Mouse (Mus musculus) hindbrain, embryonic 14.5 days (tissue): Measurements from ENCODE around the gene Tmem203. TPM values are rescaled to one million over a fixed set of nuclear protein-coding genes. Genes with fewer than 3 reads are reported as not detected.
A peak's percentile ranks its signal among the peaks of the same experiment; 100 is the strongest.

Source experiments
- ATAC-seq: fragments of 200-750 bp; cut with Nextera tagmentation; 2 replicates; pipeline ENCODE4 v1.8.0; 2017; ENCODE audit warnings: moderate number of reproducible peaks, mild to moderate bottlenecking, moderate TSS enrichment, moderate library complexity; ENCODE audit not compliant: low FRiP score
- DNase-seq: peaks from one replicate; pipeline ENCODE4 v3.0.0-alpha.2; 2015; ENCODE audit warnings: low spot score
- H3K27ac ChIP-seq: fragments of 300-500 bp; sonication (generic); 2 replicates; pipeline ENCODE4 v1.5.1; 2014; ENCODE audit warnings: mild to moderate bottlenecking, moderate library complexity
- H3K27me3 ChIP-seq: fragments of 300-500 bp; sonication (generic); 2 replicates; pipeline ENCODE4 v1.6.1; 2014; ENCODE audit warnings: mild to moderate bottlenecking, low read length, mixed read lengths; ENCODE audit not compliant: control insufficient read depth, insufficient read depth
- H3K36me3 ChIP-seq: fragments of 300-500 bp; sonication (generic); replicated peaks from 2 replicates; pipeline ENCODE4 v1.6.1; 2014; ENCODE audit not compliant: control insufficient read depth, insufficient read depth
- H3K4me1 ChIP-seq: fragments of 300-500 bp; sonication (generic); replicated peaks from 2 replicates; pipeline ENCODE4 v1.6.1; 2014; ENCODE audit warnings: antibody characterized with exemption, low read length, mixed read lengths; ENCODE audit not compliant: control insufficient read depth, insufficient read depth
- H3K4me2 ChIP-seq: fragments of 300-500 bp; sonication (generic); replicated peaks from 2 replicates; pipeline ENCODE4 v1.6.1; 2014; ENCODE audit warnings: mild to moderate bottlenecking, moderate library complexity
- H3K4me3 ChIP-seq: fragments of 300-500 bp; sonication (generic); replicated peaks from 2 replicates; pipeline ENCODE4 v1.5.1; 2014; ENCODE audit warnings: mild to moderate bottlenecking, low read length
- H3K9ac ChIP-seq: fragments of 300-500 bp; sonication (generic); 2 replicates; pipeline ENCODE4 v1.6.1; 2014
- H3K9me3 ChIP-seq: fragments of 300-500 bp; sonication (generic); 2 replicates; pipeline ENCODE4 v1.6.1; 2016; ENCODE audit warnings: low read length; ENCODE audit not compliant: control insufficient read depth
- WGBS: fragments of 180-500 bp; shearing (Covaris S2); extraction: QIAGEN DNeasy Blood & Tissue Kit; methylation state at CpG from one replicate; pipeline ENCODE4 v1.1.7; 2014; 5-methylcytosine and 5-hydroxymethylcytosine counted together
- polyA plus RNA-seq: library from polyadenylated mRNA; unstranded; fragments of >200 nt; fragmentation: Nextera tagmentation; extraction: Ambion mirVana; gene quantifications from 2 replicates; pipeline ENCODE4 v1.2.1, GENCODE M21; 2014

Tmem203 gene
- polyA plus RNA-seq, 1 experiment from 2014 or later, result 12.5 TPM

GRCm38 (mm10) chr2:25290816-25291130 is 35.5 kb downstream of the Tmem203 start:
- ATAC-seq (no peak), DNase-seq (no peak)
- peak overlapping the region; percentile 44; the same call in 1 of the 2 replicates for H3K9ac ChIP-seq
- peaks cover 21% of the 10 kb centered on the region for H3K4me1 ChIP-seq
- H3K4me2 ChIP-seq, result peak overlapping the region; percentile 56
- H3K27me3 ChIP-seq, result peaks cover 66% of the 10 kb centered on the region
- 2% methylated on average over 18 of the region's 18 CpGs for WGBS
- peaks cover 24% of the 10 kb centered on the region for H3K36me3 ChIP-seq
- peak overlapping the region; percentile 26 for H3K4me3 ChIP-seq
- H3K27ac ChIP-seq, result no peak overlapping the region
- no peaks in the 10 kb centered on the region for H3K9me3 ChIP-seq

- peak overlapping the region; percentile 44; the same call in 1 of the 2 replicates for H3K9ac ChIP-seq
- no peak for DNase-seq
- peaks cover 21% of the 10 kb centered on the region for H3K4me1 ChIP-seq
- ATAC-seq, result 0 out of 2 replicates have a peak, but pooled peaks have one; percentile 5
- H3K9me3 ChIP-seq, result no peaks in the 10 kb centered on the region
- peak overlapping the region; percentile 26 for H3K4me3 ChIP-seq
- H3K27me3 ChIP-seq, result peaks cover 70% of the 10 kb centered on the region
- H3K36me3 ChIP-seq, result peaks cover 23% of the 10 kb centered on the region
- no peak overlapping the region for H3K27ac ChIP-seq
- H3K4me2 ChIP-seq, result peak overlapping the region; percentile 56
- WGBS, result 7% methylated on average over 29 of the region's 32 CpGs
Observed at GRCm38 (mm10) chr2:25291184-25292053, 36.2 kb downstream of the Tmem203 start.

DNA sequence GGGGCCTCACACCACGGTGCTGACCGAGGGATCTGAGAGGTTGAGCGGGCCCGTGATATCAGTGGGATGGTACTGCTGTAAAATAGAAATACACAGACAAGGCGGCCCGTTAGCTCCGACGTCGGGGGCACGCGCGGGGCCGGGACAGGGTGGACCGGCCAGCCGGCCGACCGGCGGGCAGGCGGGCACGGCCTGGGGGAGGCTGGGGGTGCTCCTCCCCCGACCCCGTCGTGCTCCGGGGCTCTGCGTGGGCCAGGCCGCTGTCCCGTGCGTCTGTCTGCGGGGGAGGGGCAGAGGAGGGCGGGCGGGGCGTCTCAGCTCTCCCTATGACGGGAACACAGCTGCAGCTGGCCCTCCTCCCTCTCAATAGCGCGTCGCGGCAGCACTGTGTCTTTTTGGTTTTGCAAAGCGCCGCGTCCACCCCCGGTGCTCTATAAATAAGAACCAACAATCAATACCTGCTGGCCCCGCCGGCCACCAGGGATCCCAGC is 36.9 kb downstream of the Tmem203 start:
- ATAC-seq, result peak; percentile 1; the same call in 1 of the 2 replicates
- H3K27me3 ChIP-seq, result peaks cover 72% of the 10 kb centered on the region
- peaks cover 21% of the 10 kb centered on the region for H3K4me1 ChIP-seq
- whole genome bisulfite sequencing, result 3% methylated on average over 41 of the region's 43 CpGs
- H3K9ac ChIP-seq, result no peak overlapping the region; the same call in 1 of the 2 replicates
- H3K4me2 ChIP-seq, result peak overlapping the region; percentile 39
- peaks cover 27% of the 10 kb centered on the region; the same call in 1 of the 2 replicates for H3K36me3 ChIP-seq
- H3K4me3 ChIP-seq, result peak overlapping the region; percentile 19
- no peak for DNase-seq
- H3K9me3 ChIP-seq, result no peaks in the 10 kb centered on the region
- H3K27ac ChIP-seq, result no peak overlapping the region

DNA sequence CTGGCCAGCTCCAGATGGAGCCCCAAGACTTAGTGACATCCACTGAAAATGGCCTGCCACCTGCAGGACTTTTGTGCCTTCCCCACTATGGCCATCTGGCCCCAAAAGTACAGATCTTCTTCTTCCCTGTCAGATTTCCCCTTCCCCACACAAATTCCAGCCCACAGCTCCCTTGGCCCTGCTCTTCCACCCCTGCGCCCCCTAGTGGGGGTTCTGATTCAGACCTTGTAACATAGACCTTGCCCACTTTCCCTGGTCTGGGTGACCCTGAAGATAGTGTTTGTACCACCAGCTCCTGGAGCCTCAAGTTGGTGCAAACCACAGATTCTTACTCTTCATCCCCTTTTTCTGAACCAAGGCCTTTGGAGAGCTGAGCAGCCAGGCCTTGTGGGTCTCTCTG is 37.6 kb downstream of the Tmem203 start:
- Histone ChIP-seq H3K4me1 (peaks cover 21% of the 10 kb centered on the region), H3K4me2 (no peak overlapping the region)
- 6% methylated on average over 1 of the region's 1 CpGs for WGBS

GRCm38 (mm10) chr2:25293706-25294105 is 38.5 kb downstream of the Tmem203 start:
- ATAC-seq (no peak), DNase-seq (no peak)
- no peak overlapping the region for H3K4me2 ChIP-seq
- peaks cover 21% of the 10 kb centered on the region for H3K4me1 ChIP-seq
- no peak overlapping the region for H3K27ac ChIP-seq
- no peaks in the 10 kb centered on the region for H3K9me3 ChIP-seq
- H3K27me3 ChIP-seq, result peaks cover 75% of the 10 kb centered on the region
- H3K4me3 ChIP-seq, result no peak overlapping the region
- no peak overlapping the region for H3K9ac ChIP-seq
- peaks cover 31% of the 10 kb centered on the region for H3K36me3 ChIP-seq
- 71% methylated on average over 9 of the region's 9 CpGs for WGBS

More for the DNA sequence above, 37.6 kb downstream of the Tmem203 start:
- Histone ChIP-seq H3K27ac (no peak overlapping the region), H3K36me3 (peaks cover 31% of the 10 kb centered on the region), H3K27me3 (peaks cover 78% of the 10 kb centered on the region), H3K9me3 (no peaks in the 10 kb centered on the region), H3K9ac (no peak overlapping the region), H3K4me3 (0 out of 2 replicates have a peak overlapping the region, but pooled peaks have one; percentile 19)
- ATAC-seq (no peak), DNase-seq (peak; percentile 69)

- Histone ChIP-seq H3K27me3 (peaks cover 41% of the 10 kb centered on the region), H3K4me1 (no peaks in the 10 kb centered on the region; the same call in 1 of the 2 replicates), H3K27ac (no peak overlapping the region), H3K9ac (no peak overlapping the region), H3K36me3 (peaks cover 36% of the 10 kb centered on the region), H3K9me3 (no peaks in the 10 kb centered on the region), H3K4me2 (no peak overlapping the region), H3K4me3 (no peak overlapping the region)
- 81% methylated on average over 8 of the region's 8 CpGs for WGBS
- DNase-seq (no peak), ATAC-seq (no peak)
Observed at GRCm38 (mm10) chr2:25297093-25297492, 41.9 kb downstream of the Tmem203 start.

DNA sequence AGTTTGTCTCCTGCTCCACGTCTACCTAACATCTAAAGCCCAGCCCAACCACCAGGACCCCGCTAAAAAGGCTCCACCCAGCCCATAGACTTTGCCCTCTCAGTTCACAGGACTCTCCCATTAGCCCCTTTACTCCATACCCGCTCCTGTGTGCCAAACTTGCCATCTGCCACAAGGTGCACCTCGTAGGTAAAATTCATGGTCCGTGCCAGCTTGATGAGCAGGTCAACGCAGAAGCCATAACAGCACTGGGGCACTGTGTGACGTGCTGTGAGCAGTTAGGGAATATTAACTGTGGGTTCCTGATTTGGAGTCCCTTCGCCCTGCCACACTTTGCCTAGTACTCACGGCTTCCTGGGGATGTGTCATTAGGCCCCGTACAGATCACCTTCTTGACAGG is 42.8 kb downstream of the Tmem203 start:
- 86% methylated on average over 10 of the region's 10 CpGs for WGBS
- Histone ChIP-seq H3K27me3 (peaks cover 36% of the 10 kb centered on the region), H3K9me3 (no peaks in the 10 kb centered on the region), H3K27ac (no peak overlapping the region), H3K9ac (no peak overlapping the region), H3K4me1 (no peaks in the 10 kb centered on the region), H3K4me2 (no peak overlapping the region), H3K36me3 (peaks cover 36% of the 10 kb centered on the region), H3K4me3 (no peak overlapping the region)
- no peak for DNase-seq
- ATAC-seq, result no peak

DNA sequence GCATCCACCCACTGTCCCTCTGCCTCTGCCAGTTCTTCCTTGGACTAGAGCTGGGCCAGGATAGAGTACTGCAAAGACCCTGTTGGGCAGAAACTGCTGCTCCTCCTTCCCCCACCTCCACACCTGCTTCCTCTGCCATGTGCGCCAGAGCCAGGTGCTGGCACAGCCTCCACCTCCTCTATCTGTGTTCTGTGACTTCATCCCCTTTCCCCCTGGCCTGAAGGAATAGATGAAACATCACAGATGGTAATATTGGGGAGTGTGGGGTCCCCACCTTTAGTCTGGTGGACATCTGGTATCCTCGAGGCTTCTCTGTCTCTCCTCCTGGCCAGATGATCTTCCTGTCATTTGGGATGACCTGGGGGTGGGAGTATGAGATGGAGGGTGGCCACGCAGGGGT is 48.2 kb downstream of the Tmem203 start:
- Histone ChIP-seq H3K36me3 (peaks cover 28% of the 10 kb centered on the region), H3K9ac (no peak overlapping the region), H3K9me3 (no peaks in the 10 kb centered on the region), H3K4me2 (no peak overlapping the region), H3K4me3 (no peak overlapping the region), H3K27ac (no peak overlapping the region), H3K27me3 (peaks cover 37% of the 10 kb centered on the region), H3K4me1 (peaks cover 7% of the 10 kb centered on the region)
- WGBS, result 78% methylated on average over 3 of the region's 3 CpGs
- DNase-seq, result no peak
- no peak for ATAC-seq

DNA sequence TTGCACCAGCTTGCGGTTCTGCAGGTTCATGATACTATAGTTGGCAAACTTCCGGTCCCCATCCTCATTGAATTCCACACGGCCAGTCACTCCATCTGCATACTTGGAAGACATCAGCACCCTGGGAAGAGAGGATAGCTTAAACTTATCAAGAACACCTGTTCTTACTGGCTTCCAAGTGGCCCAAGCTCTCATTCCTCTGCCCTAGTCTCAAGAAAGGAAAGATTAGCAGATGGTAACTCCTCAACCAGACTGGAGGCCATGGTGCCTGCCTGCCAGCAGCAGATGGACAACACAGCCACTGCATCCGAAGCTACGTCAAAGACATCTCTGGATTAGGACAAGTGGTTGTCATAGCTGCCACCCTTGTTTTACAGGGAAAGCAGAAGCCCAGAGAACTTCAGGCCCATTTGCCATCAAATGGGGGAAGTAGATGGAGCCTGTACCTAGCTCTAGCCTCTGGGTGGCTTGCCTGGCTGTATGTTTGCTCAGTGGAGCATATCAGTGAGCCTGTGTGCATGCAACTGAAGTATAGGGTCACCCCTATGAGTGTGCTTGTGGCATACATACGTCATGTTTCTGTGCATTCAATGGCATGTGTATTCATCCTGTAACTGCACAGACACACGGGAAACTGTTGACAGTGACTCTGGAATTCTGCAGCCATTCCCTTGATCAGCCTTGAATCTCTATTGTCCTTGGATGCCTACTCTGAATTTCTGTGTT is 48.9 kb downstream of the Tmem203 start:
- peaks cover 7% of the 10 kb centered on the region for H3K4me1 ChIP-seq
- H3K27me3 ChIP-seq, result peaks cover 43% of the 10 kb centered on the region
- H3K9me3 ChIP-seq, result no peaks in the 10 kb centered on the region
- H3K4me2 ChIP-seq, result peak overlapping the region; percentile 59
- H3K27ac ChIP-seq, result no peak overlapping the region
- 69% methylated on average over 7 of the region's 7 CpGs for WGBS
- peak overlapping the region; percentile 34 for H3K4me3 ChIP-seq
- no peak for ATAC-seq
- DNase-seq, result no peak
- H3K9ac ChIP-seq, result no peak overlapping the region
- peaks cover 35% of the 10 kb centered on the region for H3K36me3 ChIP-seq
